In the genomic region with DNA sequence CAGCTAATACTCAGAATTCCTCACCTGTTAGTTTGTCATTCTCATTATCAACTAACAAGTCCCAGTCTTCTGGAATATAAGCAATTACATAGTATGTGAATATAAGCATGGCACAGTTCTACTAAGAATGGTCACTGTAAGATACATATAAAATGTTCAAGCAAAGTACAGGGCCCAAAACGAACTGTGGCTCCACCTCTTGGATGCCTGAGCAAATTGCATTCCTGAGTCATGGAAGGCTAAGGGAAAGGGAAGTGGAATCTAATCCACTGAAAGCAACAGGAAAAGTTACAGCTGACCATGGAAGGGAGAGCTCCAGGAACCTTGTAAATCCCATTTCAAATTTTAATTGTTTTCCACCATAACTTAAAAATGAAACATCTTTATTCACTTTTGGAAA, we compare ENCODE assay signal across 13 mouse cellular contexts. TPM values are rescaled to one million over a fixed set of nuclear protein-coding genes. Genes with fewer than 3 reads are reported as not detected.
A peak's percentile ranks its signal among the peaks of the same experiment; 100 is the strongest.
DNase-seq lines count a peak whose midpoint lies in the region; ATAC-seq and TF ChIP-seq lines count a peak whose summit lies in the region.
"Had no signal": no experiment of that assay in that cellular context is flagged by ENCODE, and none has a peak within 500 bp of the region (broad histone marks: within the 10 kb centered on the region; RNA-seq: fewer than 3 reads in every experiment).

No protein-coding gene starts in this region.

- no peaks in the 10 kb centered on the region for H3K9me3 ChIP-seq in stomach, postnatal 0 days (ENCODE audit: control insufficient read depth, low read length)
- H3K9me3 ChIP-seq: hindbrain, embryonic 12.5 days had no signal

- H3K36me3 ChIP-seq in stomach, postnatal 0 days (ENCODE audit: control insufficient read depth, insufficient read depth, low read length) = no peaks in the 10 kb centered on the region
- H3K36me3 ChIP-seq: hindbrain, embryonic 12.5 days had no signal

- H3K9ac ChIP-seq in stomach, postnatal 0 days (ENCODE audit: low read length) = no peak overlapping the region
- H3K9ac ChIP-seq: hindbrain, embryonic 12.5 days had no signal

- no peak overlapping the region for H3K27ac ChIP-seq in stomach, postnatal 0 days (replicated peaks)
- H3K27ac ChIP-seq: hindbrain, embryonic 12.5 days had no signal

- TF ChIP-seq EP300 in stomach, postnatal 0 days (optimal IDR thresholded peaks at IDR 0.05) = no peak

- no peak overlapping the region for H3K4me2 ChIP-seq in stomach, postnatal 0 days (replicated peaks; ENCODE audit: low read depth)
- H3K4me2 ChIP-seq: heart, embryonic 11.5 days; hindbrain, embryonic 12.5 days; liver, embryonic 11.5 days had no signal

- 9% methylated on average over 1 of the region's 1 CpGs for WGBS in stomach, postnatal 0 days

- no peak for ATAC-seq in stomach, postnatal 0 days (ENCODE audit: low FRiP score, low TSS enrichment)

- no peaks in the 10 kb centered on the region for H3K4me1 ChIP-seq in stomach, postnatal 0 days (replicated peaks; ENCODE audit: control insufficient read depth, insufficient read depth)
- H3K4me1 ChIP-seq: hindbrain, embryonic 12.5 days had no signal

- TF ChIP-seq CTCF in stomach, postnatal 0 days (IDR thresholded peaks at IDR 0.05; ENCODE audit: low read depth) = peak; percentile 70

- H3K27me3 ChIP-seq in stomach, postnatal 0 days (ENCODE audit: control insufficient read depth, insufficient read depth, low read length) = no peaks in the 10 kb centered on the region
- H3K27me3 ChIP-seq: hindbrain, embryonic 12.5 days had no signal

- H3K4me3 ChIP-seq in stomach, postnatal 0 days (ENCODE audit: low read depth, low read length) = no peak overlapping the region
- H3K4me3 ChIP-seq: erythroblast, embryonic 14.5 days; hindbrain, embryonic 12.5 days had no signal

- DNase-seq in embryo, embryonic 10 days (ENCODE audit: low spot score) = peak; percentile 15
- no peak for DNase-seq in embryo, embryonic 9.5 days (ENCODE audit: extremely low spot score)
- DNase-seq in kidney, postnatal 36 days = peak; percentile 10 to 58
- no peak for DNase-seq in kidney, postnatal 14 days
- peak; percentile 25 for DNase-seq in urinary bladder, postnatal 25 days (ENCODE audit: low spot score)
- DNase-seq in urinary bladder, postnatal 36 days (ENCODE audit: low spot score in 2 of 2) = no peak
- no peak for DNase-seq in stomach, postnatal 0 days (ENCODE audit: low spot score)
- DNase-seq in spleen, postnatal 4 days (ENCODE audit: low spot score in 2 of 2) = no peak
- DNase-seq: cerebellum, adult 9-11 months had no signal

RNA-seq across cellular contexts. Expression of gene Tacstd2, which starts 14.0 kb away (rescaled TPM):
- polyA plus RNA-seq in stomach, postnatal 0 days (2015; fragmentation: Nextera tagmentation; extraction: Ambion mirVana) = 260 and 272 TPM in 2 replicates
- polyA plus RNA-seq: erythroblast, embryonic 14.5 days had no signal

RNA-seq across cellular contexts. Expression of gene Il23r, which starts 57.9 kb away (rescaled TPM):
- 0.04 and 0.07 TPM in 2 replicates for polyA plus RNA-seq in stomach, postnatal 0 days (2015; fragmentation: Nextera tagmentation; extraction: Ambion mirVana)
- polyA plus RNA-seq: erythroblast, embryonic 14.5 days; heart, embryonic 11.5 days; hindbrain, embryonic 12.5 days; liver, embryonic 11.5 days had no signal

Comparison
In these comparisons a context has a peak if more than half of its experiments do, and no peak if none do; other contexts are left out.
1. DNase-seq: peak in embryo, embryonic 10 days (single experiment), kidney, postnatal 36 days (2 of 2) and urinary bladder, postnatal 25 days (single experiment); none in embryo, embryonic 9.5 days (single experiment), kidney, postnatal 14 days (single experiment), urinary bladder, postnatal 36 days (0 of 2), stomach, postnatal 0 days (single experiment) and spleen, postnatal 4 days (0 of 2).